Mouse (Mus musculus): ENCODE measurements around the gene Atcay.

Gene Atcay

DNA sequence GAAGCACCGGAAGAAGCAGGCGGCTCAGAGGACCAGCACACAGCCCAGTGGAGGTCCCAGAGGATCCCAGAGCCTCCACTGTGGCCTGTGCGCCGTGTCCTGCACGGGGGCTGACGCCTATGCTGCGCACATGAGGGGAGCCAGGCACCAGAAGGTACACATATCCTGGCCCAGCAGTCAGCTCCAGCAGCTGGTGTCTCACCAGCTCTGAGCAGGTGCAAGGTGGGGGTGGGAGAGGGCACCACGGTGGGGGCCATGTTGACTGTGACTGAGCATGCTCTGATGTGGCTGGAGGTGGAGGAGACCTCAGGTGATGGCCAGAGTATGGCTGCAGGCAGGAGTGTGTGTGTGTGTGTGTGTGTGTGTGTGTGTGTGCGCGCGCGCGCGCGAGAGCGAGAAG, 11.4 kb upstream of the Atcay start:
- WGBS = 87% methylated on average over 16 of the region's 16 CpGs

- 16% methylated on average over 13 of the region's 13 CpGs for WGBS
Measured at GRCm38 (mm10) chr10:81240876-81241275, 10.2 kb upstream of the Atcay start.

DNA sequence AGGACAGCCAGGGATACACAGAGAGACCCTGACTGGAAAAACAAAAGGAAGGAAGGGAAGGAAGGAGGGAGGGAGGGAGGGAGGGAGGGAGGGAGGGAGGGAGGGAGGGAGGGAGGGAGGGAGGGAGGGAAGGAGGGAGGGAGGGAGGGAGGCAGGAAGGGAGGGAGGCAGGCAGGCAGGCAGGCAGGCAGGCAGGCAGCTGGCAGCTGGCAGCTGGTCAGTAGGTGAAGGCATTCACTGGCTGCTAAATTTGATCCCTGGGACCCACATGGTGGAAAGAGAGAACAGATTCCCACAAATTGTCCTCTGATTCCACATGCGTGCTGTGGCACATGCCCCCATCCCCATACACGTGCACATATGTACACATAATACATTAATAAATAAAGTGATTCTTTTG, 8.0 kb upstream of the Atcay start:
- 58% methylated on average over 2 of the region's 2 CpGs for WGBS

GRCm38 (mm10) chr10:81236471-81237268, 6.0 kb upstream of the Atcay start:
- WGBS = 87% methylated on average over 12 of the region's 12 CpGs

DNA sequence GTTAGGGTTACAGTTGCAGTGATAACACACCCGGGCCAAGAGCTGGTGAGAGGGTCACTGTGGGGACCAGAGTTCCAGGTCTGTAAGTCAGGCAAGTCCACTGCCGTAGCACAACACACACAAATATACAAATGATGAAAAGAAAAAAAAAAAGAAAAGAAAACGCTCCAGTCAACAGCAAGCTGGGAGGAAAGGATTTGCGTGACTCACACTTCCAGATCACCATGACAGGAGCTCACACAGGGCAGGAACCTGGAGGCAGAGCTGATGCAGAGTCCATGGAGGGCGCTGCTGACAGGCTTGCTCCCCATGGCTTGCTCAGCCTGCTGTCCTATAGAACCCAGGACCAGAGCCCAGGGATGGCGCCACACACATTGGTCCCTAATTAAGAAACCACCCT, 3.6 kb upstream of the Atcay start:
- 71% methylated on average over 6 of the region's 6 CpGs for WGBS

- 3% methylated on average over 28 of the region's 28 CpGs for whole genome bisulfite sequencing
Measured at GRCm38 (mm10) chr10:81233226-81233585, 2.6 kb upstream of the Atcay start.

GRCm38 (mm10) chr10:81232580-81233225, 2.1 kb upstream of the Atcay start, which contains the start of gene Zfr2:
TSS of gene Zfr2 (plus strand) at chr10:81233155.
- WGBS = 8% methylated on average over 29 of the region's 29 CpGs

DNA sequence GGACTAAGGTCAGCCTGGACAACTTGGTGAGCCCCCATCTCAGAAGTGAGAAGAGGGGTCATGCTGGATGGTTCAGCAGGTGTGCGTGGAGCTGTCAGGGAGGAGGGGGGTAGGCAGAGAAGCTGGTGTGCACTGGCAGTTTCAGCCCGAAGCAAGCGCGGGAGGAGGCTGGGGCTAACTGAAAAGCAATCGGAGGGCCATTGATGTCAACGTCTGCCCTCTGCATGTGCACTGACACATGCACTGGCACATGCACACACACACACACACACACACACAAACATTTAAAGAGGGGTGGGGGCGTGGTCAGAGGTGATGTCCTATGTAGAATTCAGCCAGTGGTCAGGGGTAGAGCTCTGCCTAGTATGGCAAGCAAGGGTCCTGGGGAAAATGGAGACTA, 803 bp upstream of the Atcay start:
- 32% methylated on average over 7 of the region's 7 CpGs for WGBS

- WGBS = 5% methylated on average over 20 of the region's 20 CpGs
Measured at GRCm38 (mm10) chr10:81229735-81230437, 747 bp downstream of the Atcay start.

DNA sequence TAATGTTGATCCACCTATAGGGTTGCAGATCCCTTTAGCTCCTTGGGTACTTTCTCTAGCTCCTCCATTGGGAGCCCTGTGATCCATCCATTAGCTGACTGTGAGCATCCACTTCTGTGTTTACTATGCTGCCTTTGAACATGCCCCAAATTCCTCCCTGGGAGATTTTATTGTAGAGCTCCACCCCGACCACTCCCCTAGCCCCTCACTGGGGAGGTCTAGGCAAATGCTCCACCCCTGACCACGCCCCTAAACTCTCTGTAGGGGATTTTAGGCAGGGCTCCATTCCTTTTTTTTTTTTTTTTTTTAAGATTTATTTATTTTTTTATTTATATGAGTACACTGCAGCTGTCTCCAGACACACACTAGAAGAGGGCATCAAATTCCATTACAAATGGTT, 6.9 kb downstream of the Atcay start:
- WGBS = 70% methylated on average over 2 of the region's 2 CpGs

- 78% methylated on average over 5 of the region's 5 CpGs for WGBS
Measured at GRCm38 (mm10) chr10:81221402-81222015, 9.1 kb downstream of the Atcay start.

DNA sequence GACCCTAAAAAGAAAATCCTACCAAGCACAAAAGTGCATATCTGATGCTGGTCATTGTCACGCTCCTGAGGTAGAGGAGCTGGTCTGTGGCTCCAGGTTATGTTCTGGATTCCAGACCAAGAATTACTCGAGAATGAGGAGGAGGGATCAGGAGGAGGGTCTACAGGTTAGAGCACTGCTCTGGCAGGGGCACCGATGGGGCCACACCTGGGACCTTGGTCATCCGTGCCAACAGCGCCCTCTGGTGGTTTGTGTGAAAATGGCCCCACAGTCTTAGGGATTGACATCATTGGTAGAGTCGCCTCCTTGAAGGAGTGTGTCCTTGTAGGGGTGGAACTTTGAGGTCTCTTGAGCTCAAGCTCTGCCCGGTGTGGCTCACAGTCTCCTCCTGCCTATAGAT, 12.7 kb downstream of the Atcay start:
- WGBS = 26% methylated on average over 7 of the region's 7 CpGs

DNA sequence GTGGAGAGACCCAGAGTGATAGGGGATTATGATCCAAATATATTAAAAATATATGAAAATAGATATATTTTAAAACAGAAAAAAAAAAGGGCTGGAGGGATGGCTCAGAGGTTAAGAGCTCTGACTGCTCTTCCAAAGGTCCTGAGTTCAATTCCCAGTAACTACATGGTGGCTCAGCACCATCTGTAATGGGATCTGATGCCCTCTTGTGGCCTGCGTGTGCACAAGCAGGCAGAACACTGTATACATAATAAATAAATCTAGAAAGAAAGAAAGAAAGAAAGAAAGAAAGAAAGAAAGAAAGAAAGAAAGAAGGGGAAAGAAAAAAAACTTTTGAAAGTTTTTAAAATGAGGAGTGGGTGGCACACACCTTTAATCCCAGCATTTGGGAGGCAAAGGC, 13.4 kb downstream of the Atcay start:
- 21% methylated on average over 1 of the region's 1 CpGs for WGBS

GRCm38 (mm10) chr10:81216810-81217209, 13.8 kb downstream of the Atcay start:
- 84% methylated on average over 6 of the region's 6 CpGs for WGBS

GRCm38 (mm10) chr10:81216260-81216659, 14.4 kb downstream of the Atcay start:
- WGBS = 79% methylated on average over 6 of the region's 6 CpGs

GRCm38 (mm10) chr10:81210154-81210553, 20.5 kb downstream of the Atcay start:
- 97% methylated on average over 5 of the region's 5 CpGs for WGBS

GRCm38 (mm10) chr10:81204137-81204536, 26.5 kb downstream of the Atcay start:
- WGBS = 59% methylated on average over 4 of the region's 4 CpGs

GRCm38 (mm10) chr10:81202978-81203720, 27.5 kb downstream of the Atcay start:
- 68% methylated on average over 8 of the region's 8 CpGs for WGBS

DNA sequence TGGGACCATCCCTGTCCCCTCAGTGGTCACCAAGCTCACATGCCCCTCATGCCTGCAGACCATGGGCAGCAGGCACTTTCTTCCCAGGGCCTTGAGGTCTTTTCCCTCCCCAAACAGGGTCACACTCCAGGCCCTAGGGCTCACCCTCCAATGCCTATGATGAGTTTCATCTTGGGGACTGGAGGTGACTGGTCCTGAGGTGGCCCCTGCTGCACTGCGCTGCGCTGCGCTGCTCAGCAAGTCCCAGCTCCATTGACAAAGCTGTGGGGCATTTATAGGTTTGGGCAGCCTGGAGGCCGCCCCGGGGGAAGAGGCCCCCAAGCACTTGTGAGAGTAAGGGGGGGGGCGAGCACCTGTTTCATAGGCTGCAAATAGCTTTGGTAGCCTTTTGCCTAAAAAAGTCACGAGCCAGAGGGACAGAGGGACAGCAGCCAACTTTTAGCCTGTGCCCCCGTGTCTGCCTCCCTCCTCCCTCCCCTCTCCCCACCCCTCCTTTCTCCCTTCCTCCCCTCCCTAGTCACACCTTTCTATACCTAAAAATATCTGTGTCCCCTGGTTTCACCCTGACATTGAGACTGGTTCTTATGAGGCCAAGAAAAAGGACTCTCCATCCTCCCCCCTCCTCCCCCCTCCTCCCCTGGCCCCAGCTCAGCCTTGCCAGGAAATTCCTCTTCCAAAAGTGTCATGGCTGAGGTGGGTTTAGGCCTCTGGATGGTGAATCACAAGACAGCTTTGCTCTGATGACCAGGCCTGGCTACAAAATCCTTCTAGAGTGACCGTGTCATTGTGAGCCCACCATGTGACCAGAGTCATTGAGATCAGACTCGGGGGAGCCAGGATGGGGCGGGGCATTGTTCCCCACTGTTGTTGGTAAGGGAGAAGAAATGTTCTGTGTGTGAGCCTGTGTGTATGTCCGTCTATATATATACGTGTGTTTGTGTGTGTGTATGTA, 28.6 kb downstream of the Atcay start, which contains the start of gene Nmrk2:
Gene Nmrk2, minus strand, starts transcription at position 245 of the 952 bp plus-strand sequence.
- WGBS = 60% methylated on average over 13 of the region's 13 CpGs

GRCm38 (mm10) chr10:81200605-81201287, 29.9 kb downstream of the Atcay start:
- 82% methylated on average over 20 of the region's 20 CpGs for WGBS
